Comparison of ENCODE assay signal across 13 mouse cellular contexts in the genomic region with DNA sequence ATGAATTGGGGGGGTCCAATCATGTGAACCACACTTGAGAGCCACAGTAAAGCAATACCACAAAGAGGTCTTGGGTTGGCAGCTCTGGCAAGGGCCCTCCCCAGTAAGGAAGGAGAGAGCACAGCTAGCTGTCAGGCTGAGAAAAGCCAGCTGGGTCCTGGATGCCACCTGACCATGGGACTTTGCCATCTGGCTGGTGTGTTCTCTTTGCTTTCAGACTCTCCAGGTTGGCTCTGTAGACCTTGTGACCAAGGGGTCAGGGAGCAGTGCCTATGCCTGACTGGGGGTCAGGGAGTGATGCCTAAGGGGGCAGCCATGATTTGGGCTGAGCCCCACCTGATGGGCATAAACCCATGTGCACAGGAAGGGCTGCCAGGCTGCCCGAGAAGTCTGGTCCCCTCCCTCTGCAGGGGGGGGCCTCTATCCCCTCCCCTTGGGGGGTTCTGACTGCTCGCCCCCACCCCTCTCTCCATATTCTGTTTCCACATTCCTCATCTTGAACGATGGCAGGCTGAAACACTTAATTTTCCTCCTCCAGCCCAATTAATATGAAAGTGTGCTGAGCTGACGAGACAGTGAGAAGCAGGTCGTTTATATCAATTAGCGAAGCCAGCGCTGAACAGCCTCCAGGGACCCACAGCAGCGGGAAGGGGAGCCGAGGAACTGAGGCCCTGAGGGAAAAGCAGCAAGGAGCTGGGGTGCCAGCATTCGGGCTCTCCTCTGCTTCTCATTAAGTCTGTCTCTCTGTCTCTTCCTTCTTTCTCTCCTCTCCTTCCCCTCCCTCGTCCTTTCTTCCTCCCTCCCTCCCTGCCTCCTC.
DNase-seq lines count a peak whose midpoint lies in the region; ATAC-seq and TF ChIP-seq lines count a peak whose summit lies in the region.
"Had no signal": no experiment of that assay in that cellular context is flagged by ENCODE, and none has a peak within 500 bp of the region (broad histone marks: within the 10 kb centered on the region; RNA-seq: fewer than 3 reads in every experiment).

No protein-coding gene starts in this region.

- no peak overlapping the region for H3K27ac ChIP-seq in heart, adult 2 months
- H3K27ac ChIP-seq in hindbrain, embryonic 12.5 days = peak overlapping the region; percentile 64
- peak overlapping the region; percentile 68 for H3K27ac ChIP-seq in midbrain, embryonic 13.5 days
- H3K27ac ChIP-seq: layer of hippocampus, adult 2 months; liver, embryonic 14.5 days had no signal

- H3K4me2 ChIP-seq in hindbrain, embryonic 12.5 days (replicated peaks) = peak overlapping the region; percentile 24; the same call in 1 of the 2 replicates
- H3K4me2 ChIP-seq in midbrain, embryonic 13.5 days (replicated peaks) = peak overlapping the region; percentile 10; the same call in 1 of the 2 replicates

- peaks cover 2% of the 10 kb centered on the region for H3K4me1 ChIP-seq in heart, adult 2 months (ENCODE audit: control insufficient read depth, insufficient read depth, low read length)
- H3K4me1 ChIP-seq in hindbrain, embryonic 12.5 days = peaks cover 29% of the 10 kb centered on the region
- H3K4me1 ChIP-seq in midbrain, embryonic 13.5 days (replicated peaks) = peaks cover 23% of the 10 kb centered on the region

- no peak for TF ChIP-seq CTCF in heart, adult 2 months (IDR thresholded peaks at IDR 0.05)
- TF ChIP-seq CTCF in brain, embryonic 14.5 days (IDR thresholded peaks at IDR 0.05; ENCODE audit: borderline replicate concordance, extremely low read depth, insufficient read depth, insufficient read length) = no peak

- no peak overlapping the region for H3K4me3 ChIP-seq in heart, adult 2 months
- no peak overlapping the region for H3K4me3 ChIP-seq in hindbrain, embryonic 12.5 days
- no peak overlapping the region for H3K4me3 ChIP-seq in midbrain, embryonic 13.5 days (replicated peaks)
- H3K4me3 ChIP-seq: layer of hippocampus, adult 2 months; megakaryocyte, embryonic 14.5 days had no signal

- no peak for TF ChIP-seq POLR2A in heart, adult 2 months (IDR thresholded peaks at IDR 0.05; ENCODE audit: insufficient read depth, low read depth, low read length)
- TF ChIP-seq POLR2A in brain, embryonic 14.5 days (IDR thresholded peaks at IDR 0.05; ENCODE audit: borderline replicate concordance, extremely low read depth, insufficient read depth, insufficient read length, poor library complexity, severe bottlenecking) = no peak

- H3K27me3 ChIP-seq in heart, adult 2 months (ENCODE audit: control insufficient read depth, insufficient read depth, low read length) = no peaks in the 10 kb centered on the region
- peaks cover 2% of the 10 kb centered on the region; the same call in 1 of the 2 replicates for H3K27me3 ChIP-seq in hindbrain, embryonic 12.5 days
- no peaks in the 10 kb centered on the region for H3K27me3 ChIP-seq in midbrain, embryonic 13.5 days

- peaks cover 4% of the 10 kb centered on the region; the same call in 1 of the 2 replicates for H3K9me3 ChIP-seq in hindbrain, embryonic 12.5 days (replicated peaks)
- no peaks in the 10 kb centered on the region for H3K9me3 ChIP-seq in midbrain, embryonic 13.5 days

- ATAC-seq in hindbrain, embryonic 12.5 days (ENCODE audit: low FRiP score) = 0 out of 2 replicates have a peak, but pooled peaks have one; percentile 38
- ATAC-seq in midbrain, embryonic 13.5 days = peak; percentile 32

- WGBS in heart, adult 2 months = 54% methylated on average over 11 of the region's 11 CpGs
- WGBS in hindbrain, embryonic 12.5 days = 14% methylated on average over 11 of the region's 11 CpGs
- 34% methylated on average over 11 of the region's 11 CpGs for WGBS in midbrain, embryonic 13.5 days

- H3K9ac ChIP-seq in heart, adult 2 months (ENCODE audit: low read depth, low read length) = no peak overlapping the region
- H3K9ac ChIP-seq in hindbrain, embryonic 12.5 days = no peak overlapping the region
- H3K9ac ChIP-seq in midbrain, embryonic 13.5 days (replicated peaks) = 0 out of 2 replicates have a peak overlapping the region, but pooled peaks have one; percentile 16
- H3K9ac ChIP-seq: liver, embryonic 14.5 days had no signal

- H3K36me3 ChIP-seq in heart, adult 2 months (ENCODE audit: control insufficient read depth, insufficient read depth, low read length) = no peaks in the 10 kb centered on the region
- no peaks in the 10 kb centered on the region for H3K36me3 ChIP-seq in hindbrain, embryonic 12.5 days
- H3K36me3 ChIP-seq in midbrain, embryonic 13.5 days = no peaks in the 10 kb centered on the region

- intact Hi-C loops in heart, adult 2 months (cut with DNase I) = no loop called here

- H3K79me2 ChIP-seq in heart, adult 2 months (replicated peaks; ENCODE audit: control insufficient read depth, insufficient read depth, low read length) = no peaks in the 10 kb centered on the region

- TF ChIP-seq EP300 in heart, adult 2 months (IDR thresholded peaks at IDR 0.05; ENCODE audit: insufficient read depth, low read depth, low read length) = peak; percentile 45; the same call in 1 of the 2 replicates

- no peak for DNase-seq in heart, adult 2 months
- DNase-seq in heart, adult 18-20 months = no peak
- DNase-seq in brain, embryonic 14.5 days (ENCODE audit: low read depth) = peak; percentile 82
- no peak for DNase-seq in adrenal gland, adult 18-20 months (ENCODE audit: low spot score in 2 of 2)
- no peak for DNase-seq in cerebellum, postnatal 36 days
- no peak for DNase-seq in cerebellum, adult 11-12 months
- DNase-seq: adrenal gland, postnatal 14 days; heart, postnatal 14 days had no signal
